Mouse (Mus musculus) heart, postnatal 0 days (tissue): ENCODE data around the gene Olfr53.
"Not testable (repeated sequence)": the region's sequence is repeated elsewhere in the genome, so short reads cannot be mapped to it uniquely, and the experiment has no call there.

Experiments
- CTCF ChIP-seq: IDR thresholded peaks from 2 replicates; pipeline ENCODE4 v1.5.1; 2016; ENCODE audit warnings: antibody characterized with exemption, control low read depth, low read depth
- EP300 ChIP-seq: IDR thresholded peaks from 2 replicates; pipeline ENCODE4 v1.6.1; 2016; ENCODE audit warnings: antibody characterized with exemption, low read depth

DNA sequence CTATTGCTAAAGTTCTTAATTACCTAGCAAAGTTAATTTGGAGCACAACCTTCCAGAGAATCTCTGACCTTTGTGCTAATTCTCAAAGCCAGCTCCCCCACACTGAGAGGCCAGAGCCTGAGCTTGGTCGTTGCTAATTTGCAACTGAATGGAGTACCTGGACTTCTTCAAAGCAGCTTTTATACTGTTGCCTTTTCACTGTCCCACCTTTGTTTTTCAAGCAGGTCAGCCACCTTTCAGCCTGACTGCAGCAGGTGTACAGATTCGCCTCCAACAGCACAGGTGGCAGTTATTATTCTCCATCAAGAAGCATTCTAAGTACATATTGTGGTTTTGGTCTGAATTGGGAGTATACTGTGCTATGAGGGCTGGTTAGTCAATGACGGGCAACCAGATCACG lies 33.3 kb downstream of the Olfr53 start:
- not testable (repeated sequence) for TF ChIP-seq CTCF, EP300
